Mouse (Mus musculus) macrophage (primary cell): ENCODE data around the gene Ina. TPM values are rescaled to one million over a fixed set of nuclear protein-coding genes. Genes with fewer than 3 reads are reported as not detected.
"Not testable (repeated sequence)": the region's sequence is repeated elsewhere in the genome, so short reads cannot be mapped to it uniquely, and the experiment has no call there.

Experiments used
- H3K27ac ChIP-seq: fragments of 350-480 bp; formaldehyde crosslinking; 2 replicates; pipeline ENCODE4 v1.9.0; 2021
- H3K36me3 ChIP-seq: fragments of 350-480 bp; formaldehyde crosslinking; 2 replicates; pipeline ENCODE4 v1.9.0; 2021; ENCODE audit errors: inconsistent target
- H3K4me3 ChIP-seq: fragments of 350-480 bp; formaldehyde crosslinking; 2 replicates; pipeline ENCODE4 v1.9.0; 2021; ENCODE audit errors: inconsistent target
- H3K79me2 ChIP-seq: fragments of 350-480 bp; formaldehyde crosslinking; 2 replicates; pipeline ENCODE4 v1.9.0; 2021; ENCODE audit errors: inconsistent target
- WGBS: methylation state at CpG from one replicate; pipeline ENCODE4 v1.1.7; 2026; ENCODE audit warnings: inconsistent platforms; ENCODE audit not compliant: missing documents; 5-methylcytosine and 5-hydroxymethylcytosine counted together
- polyA plus RNA-seq: library from polyadenylated mRNA; stranded (reverse); fragments of 250-400 nt; gene quantifications from 3 replicates; pipeline ENCODE4 v1.2.4, GENCODE M21; 2018; ENCODE audit warnings: inconsistent platforms

Gene Ina
- polyA plus RNA-seq, 1 experiment from 2014 or later: not detected

GRCm38 (mm10) chr19:46996095-46996494, 18.4 kb upstream of the Ina start:
- 85% methylated on average over 9 of the region's 9 CpGs for WGBS
- no peaks in the 10 kb centered on the region for H3K36me3 ChIP-seq
- no peaks in the 10 kb centered on the region for H3K79me2 ChIP-seq
- no peak overlapping the region for H3K4me3 ChIP-seq
- H3K27ac ChIP-seq: no peak overlapping the region

- Histone ChIP-seq H3K36me3 (no peaks in the 10 kb centered on the region), H3K79me2 (no peaks in the 10 kb centered on the region), H3K4me3 (no peak overlapping the region), H3K27ac (no peak overlapping the region)
- 84% methylated on average over 8 of the region's 8 CpGs for WGBS
Measured at GRCm38 (mm10) chr19:46998168-46998870, 16.2 kb upstream of the Ina start.

DNA sequence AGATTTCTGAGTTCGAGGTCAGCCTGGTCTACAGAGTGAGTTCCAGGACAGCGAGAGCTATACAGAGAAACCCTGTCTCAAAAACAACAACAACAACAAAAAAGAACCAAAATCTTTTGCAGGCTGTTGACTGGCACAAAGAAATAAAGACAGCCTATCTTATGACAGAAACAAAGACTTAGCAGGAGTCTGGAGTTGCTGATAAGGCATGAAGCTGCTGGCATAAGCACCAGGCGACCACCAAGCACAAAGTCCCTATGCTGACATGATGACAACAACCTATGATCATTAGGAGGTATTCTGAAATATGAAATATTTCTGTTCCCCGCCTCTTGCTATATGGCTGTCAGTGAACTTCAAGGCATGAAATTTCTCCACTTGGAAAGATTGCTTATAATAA, 15.5 kb upstream of the Ina start:
- WGBS: 92% methylated on average over 4 of the region's 4 CpGs
- no peak overlapping the region for H3K4me3 ChIP-seq
- H3K36me3 ChIP-seq: no peaks in the 10 kb centered on the region
- no peaks in the 10 kb centered on the region for H3K79me2 ChIP-seq
- no peak overlapping the region for H3K27ac ChIP-seq

DNA sequence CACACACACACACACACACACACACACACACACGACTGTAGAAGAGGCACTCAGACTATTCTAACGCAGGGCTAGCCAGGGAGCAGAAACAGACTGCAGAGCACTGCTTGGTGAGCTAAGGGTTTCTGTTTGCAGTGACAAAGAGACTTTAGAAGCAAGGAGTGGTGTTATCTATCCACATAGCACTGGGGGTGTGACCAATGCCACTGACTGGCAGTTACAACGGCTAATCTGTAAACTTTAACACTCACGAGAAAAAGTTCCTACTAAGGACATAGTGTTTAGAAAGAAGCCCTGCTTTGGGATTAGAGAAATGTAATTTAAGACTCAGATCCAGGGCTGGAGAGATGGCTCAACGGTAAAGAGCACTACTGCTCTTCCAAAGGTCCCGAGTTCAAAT, 14.7 kb upstream of the Ina start:
- WGBS: 79% methylated on average over 6 of the region's 6 CpGs
- no peaks in the 10 kb centered on the region for H3K36me3 ChIP-seq
- no peaks in the 10 kb centered on the region for H3K79me2 ChIP-seq
- H3K27ac ChIP-seq: no peak overlapping the region
- H3K4me3 ChIP-seq: no peak overlapping the region

- H3K27ac ChIP-seq, H3K79me2 ChIP-seq, H3K36me3 ChIP-seq, H3K4me3 ChIP-seq: not testable (repeated sequence)
- WGBS: 94% methylated on average over 2 of the region's 3 CpGs
Measured at GRCm38 (mm10) chr19:47000357-47000756, 14.1 kb upstream of the Ina start.

GRCm38 (mm10) chr19:47003742-47004511, 10.6 kb upstream of the Ina start:
- Histone ChIP-seq H3K27ac (peak overlapping the region; percentile 48), H3K4me3 (no peak overlapping the region), H3K79me2 (no peaks in the 10 kb centered on the region), H3K36me3 (no peaks in the 10 kb centered on the region)
- WGBS: 40% methylated on average over 6 of the region's 6 CpGs

- no peaks in the 10 kb centered on the region for H3K36me3 ChIP-seq
- WGBS: 57% methylated on average over 5 of the region's 5 CpGs
- H3K4me3 ChIP-seq: no peak overlapping the region
- no peaks in the 10 kb centered on the region for H3K79me2 ChIP-seq
- H3K27ac ChIP-seq: no peak overlapping the region
Measured at GRCm38 (mm10) chr19:47005873-47006272, 8.6 kb upstream of the Ina start.

GRCm38 (mm10) chr19:47006321-47006720, 8.2 kb upstream of the Ina start:
- WGBS: no CpG with 5 or more reads among the region's 4 CpGs
- Histone ChIP-seq H3K79me2 (no peaks in the 10 kb centered on the region), H3K27ac (no peak overlapping the region), H3K36me3 (no peaks in the 10 kb centered on the region), H3K4me3 (no peak overlapping the region)

DNA sequence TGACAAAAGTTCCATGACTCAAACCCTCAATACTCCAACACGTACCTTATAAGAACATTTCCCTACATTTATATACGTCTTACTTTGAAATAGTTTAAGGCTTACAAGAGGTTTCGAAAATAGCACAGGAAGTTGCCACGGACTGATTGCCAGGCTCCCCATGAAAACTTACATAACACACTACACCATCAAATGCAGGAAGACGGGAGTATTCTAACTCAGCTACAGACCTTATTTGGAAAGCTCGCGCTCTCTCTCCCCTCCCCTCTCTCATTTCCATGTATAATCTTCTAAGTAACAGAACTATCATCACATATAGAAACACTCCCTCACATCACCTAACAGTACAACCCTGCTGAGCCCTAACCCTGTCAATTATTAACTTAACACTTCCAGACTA, 5.1 kb upstream of the Ina start:
- Histone ChIP-seq H3K79me2 (no peaks in the 10 kb centered on the region), H3K4me3 (no peak overlapping the region), H3K36me3 (no peaks in the 10 kb centered on the region), H3K27ac (no peak overlapping the region)
- WGBS: 47% methylated on average over 7 of the region's 7 CpGs

DNA sequence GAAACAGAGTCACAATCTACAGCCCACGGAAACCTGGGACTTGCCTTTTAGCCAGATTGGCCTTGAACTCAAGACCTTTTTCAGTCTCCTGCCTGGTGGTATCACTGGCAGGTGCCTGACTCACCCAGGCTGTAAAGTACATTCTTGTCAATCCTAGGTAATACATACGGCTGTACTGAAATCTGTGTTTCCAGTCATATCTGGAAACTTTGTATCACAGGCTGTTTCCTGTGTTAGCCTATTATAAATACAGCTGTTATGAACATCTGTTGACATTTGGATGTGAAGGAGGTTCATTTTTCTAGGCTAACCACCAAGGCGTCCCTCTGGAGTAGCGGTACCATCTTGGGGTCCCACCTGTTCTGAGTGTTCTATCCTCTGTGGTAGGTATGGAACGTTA, 4.6 kb upstream of the Ina start:
- 85% methylated on average over 5 of the region's 5 CpGs for WGBS
- H3K36me3 ChIP-seq: no peaks in the 10 kb centered on the region
- no peak overlapping the region for H3K27ac ChIP-seq

GRCm38 (mm10) chr19:47012521-47013130, 1.9 kb upstream of the Ina start:
- 89% methylated on average over 15 of the region's 15 CpGs for WGBS
- Histone ChIP-seq H3K27ac (no peak overlapping the region), H3K36me3 (no peaks in the 10 kb centered on the region), H3K79me2 (no peaks in the 10 kb centered on the region), H3K4me3 (no peak overlapping the region)

More for the DNA sequence above, 4.6 kb upstream of the Ina start:
- no peak overlapping the region for H3K4me3 ChIP-seq
- H3K79me2 ChIP-seq: no peaks in the 10 kb centered on the region

GRCm38 (mm10) chr19:47013340-47014158, 949 bp upstream of the Ina start:
- H3K36me3 ChIP-seq: no peaks in the 10 kb centered on the region
- WGBS: 26% methylated on average over 20 of the region's 20 CpGs

DNA sequence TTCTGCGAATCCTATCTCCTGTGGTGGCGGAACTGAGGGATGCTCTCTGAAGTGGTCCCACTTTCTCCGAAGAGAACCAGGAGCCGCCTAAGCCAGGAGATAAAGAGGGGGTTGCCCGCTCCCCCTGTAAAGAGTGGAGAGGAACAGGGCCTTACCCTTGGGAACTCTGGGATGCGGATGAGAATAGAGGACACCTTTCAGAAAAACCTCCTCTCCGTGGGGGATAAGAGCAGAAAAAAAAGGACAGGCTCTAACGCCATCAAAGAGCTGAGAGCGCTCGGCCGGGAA, 395 bp upstream of the Ina start:
- Histone ChIP-seq H3K4me3 (no peak overlapping the region), H3K27ac (no peak overlapping the region), H3K79me2 (no peaks in the 10 kb centered on the region), H3K36me3 (no peaks in the 10 kb centered on the region)
- 4% methylated on average over 11 of the region's 11 CpGs for WGBS

More at GRCm38 (mm10) chr19:47013340-47014158, 949 bp upstream of the Ina start:
- no peak overlapping the region for H3K27ac ChIP-seq
- no peak overlapping the region for H3K4me3 ChIP-seq
- no peaks in the 10 kb centered on the region for H3K79me2 ChIP-seq

DNA sequence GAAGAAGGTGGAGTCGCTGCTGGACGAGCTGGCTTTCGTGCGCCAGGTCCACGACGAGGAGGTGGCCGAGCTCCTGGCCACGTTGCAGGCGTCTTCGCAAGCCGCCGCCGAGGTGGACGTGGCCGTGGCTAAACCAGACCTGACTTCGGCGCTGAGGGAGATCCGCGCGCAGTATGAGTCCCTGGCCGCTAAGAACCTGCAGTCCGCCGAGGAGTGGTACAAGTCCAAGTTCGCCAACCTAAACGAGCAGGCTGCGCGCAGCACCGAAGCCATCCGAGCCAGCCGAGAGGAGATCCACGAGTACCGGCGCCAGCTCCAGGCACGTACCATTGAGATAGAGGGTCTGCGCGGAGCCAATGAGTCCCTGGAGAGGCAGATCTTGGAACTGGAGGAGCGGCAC, 898 bp downstream of the Ina start:
- no peak overlapping the region for H3K27ac ChIP-seq
- WGBS: 6% methylated on average over 37 of the region's 37 CpGs
- no peaks in the 10 kb centered on the region for H3K36me3 ChIP-seq
- no peak overlapping the region for H3K4me3 ChIP-seq
- H3K79me2 ChIP-seq: no peaks in the 10 kb centered on the region
